Mouse (Mus musculus): ENCODE results near the gene Cd81. TPM values are rescaled to one million over a fixed set of nuclear protein-coding genes. Genes with fewer than 3 reads are reported as not detected.
A peak's percentile ranks its signal among the peaks of the same experiment; 100 is the strongest.

The Cd81 gene
- 638 and 653 TPM in 2 replicates for polyA plus RNA-seq (2012; rRNA removed)

- peaks cover 15% of the 10 kb centered on the region for H3K4me1 ChIP-seq (ENCODE audit: control insufficient read depth, insufficient read depth, low read length)
These were observed at the start of gene Cd81 for GRCm38 (mm10) chr7:143052626-143053007. Gene Cd81, plus strand, starts transcription at chr7:143052739.

GRCm38 (mm10) chr7:143004727-143005343, 47.7 kb upstream of the Cd81 start, which contains the start of gene Tspan32:
Gene Tspan32, plus strand, starts transcription at chr7:143005046.
- no peak within 1 kb of the TSS for H3K4me3 ChIP-seq (ENCODE audit: insufficient read depth, low read length)
- no peak within 1 kb of the TSS for H3K27ac ChIP-seq (ENCODE audit: insufficient read depth, low read length)
- no peaks in the 10 kb centered on the region for H3K4me1 ChIP-seq (ENCODE audit: control insufficient read depth, insufficient read depth, low read length)
- TF ChIP-seq POLR2A (IDR thresholded peaks at IDR 0.05; ENCODE audit: extremely low read depth, insufficient read depth, low read length) = no peak
- TF ChIP-seq CTCF (IDR thresholded peaks at IDR 0.05; ENCODE audit: extremely low read depth, insufficient read depth, low read length) = no peak

More at GRCm38 (mm10) chr7:143052626-143053007, at the start of gene Cd81:
- Histone ChIP-seq H3K27ac (ENCODE audit: insufficient read depth, low read length) (peak within 1 kb of the TSS; percentile 92), H3K4me3 (ENCODE audit: insufficient read depth, low read length) (peak within 1 kb of the TSS; percentile 97)
- peak; percentile 98 for TF ChIP-seq POLR2A (IDR thresholded peaks at IDR 0.05; ENCODE audit: extremely low read depth, insufficient read depth, low read length)
- no peak for TF ChIP-seq CTCF (IDR thresholded peaks at IDR 0.05; ENCODE audit: extremely low read depth, insufficient read depth, low read length)

- TF ChIP-seq CTCF (IDR thresholded peaks at IDR 0.05; ENCODE audit: extremely low read depth, insufficient read depth, low read length) = no peak
- no peak for TF ChIP-seq POLR2A (IDR thresholded peaks at IDR 0.05; ENCODE audit: extremely low read depth, insufficient read depth, low read length)
- Histone ChIP-seq H3K4me3 (ENCODE audit: insufficient read depth, low read length) (no peak overlapping the region), H3K27ac (ENCODE audit: insufficient read depth, low read length) (no peak overlapping the region), H3K4me1 (ENCODE audit: control insufficient read depth, insufficient read depth, low read length) (no peaks in the 10 kb centered on the region)
These were observed 47.0 kb upstream of the Cd81 start for GRCm38 (mm10) chr7:143005344-143006096.

- H3K4me1 ChIP-seq (ENCODE audit: control insufficient read depth, insufficient read depth, low read length) = no peaks in the 10 kb centered on the region
- TF ChIP-seq POLR2A (IDR thresholded peaks at IDR 0.05; ENCODE audit: extremely low read depth, insufficient read depth, low read length) (no peak), CTCF (IDR thresholded peaks at IDR 0.05; ENCODE audit: extremely low read depth, insufficient read depth, low read length) (no peak)
- no peak overlapping the region for H3K27ac ChIP-seq (ENCODE audit: insufficient read depth, low read length)
- H3K4me3 ChIP-seq (ENCODE audit: insufficient read depth, low read length) = no peak overlapping the region
These were observed 46.3 kb upstream of the Cd81 start for GRCm38 (mm10) chr7:143006097-143006755.

GRCm38 (mm10) chr7:143006756-143007598, 45.6 kb upstream of the Cd81 start:
- TF ChIP-seq CTCF (IDR thresholded peaks at IDR 0.05; ENCODE audit: extremely low read depth, insufficient read depth, low read length) = no peak
- no peak for TF ChIP-seq POLR2A (IDR thresholded peaks at IDR 0.05; ENCODE audit: extremely low read depth, insufficient read depth, low read length)
- Histone ChIP-seq H3K27ac (ENCODE audit: insufficient read depth, low read length) (no peak overlapping the region), H3K4me1 (ENCODE audit: control insufficient read depth, insufficient read depth, low read length) (no peaks in the 10 kb centered on the region), H3K4me3 (ENCODE audit: insufficient read depth, low read length) (no peak overlapping the region)

- Histone ChIP-seq H3K4me3 (ENCODE audit: insufficient read depth, low read length) (no peak overlapping the region), H3K27ac (ENCODE audit: insufficient read depth, low read length) (peak overlapping the region; percentile 26; the same call in 1 of the 2 replicates), H3K4me1 (ENCODE audit: control insufficient read depth, insufficient read depth, low read length) (no peaks in the 10 kb centered on the region)
- TF ChIP-seq POLR2A (IDR thresholded peaks at IDR 0.05; ENCODE audit: extremely low read depth, insufficient read depth, low read length) (no peak), CTCF (IDR thresholded peaks at IDR 0.05; ENCODE audit: extremely low read depth, insufficient read depth, low read length) (peak; percentile 72)
These were observed 44.8 kb upstream of the Cd81 start for GRCm38 (mm10) chr7:143007599-143008369.

- H3K4me1 ChIP-seq (ENCODE audit: control insufficient read depth, insufficient read depth, low read length) = no peaks in the 10 kb centered on the region
- no peak overlapping the region for H3K4me3 ChIP-seq (ENCODE audit: insufficient read depth, low read length)
- H3K27ac ChIP-seq (ENCODE audit: insufficient read depth, low read length) = peak overlapping the region; percentile 26; the same call in 1 of the 2 replicates
- TF ChIP-seq CTCF (IDR thresholded peaks at IDR 0.05; ENCODE audit: extremely low read depth, insufficient read depth, low read length) (no peak), POLR2A (IDR thresholded peaks at IDR 0.05; ENCODE audit: extremely low read depth, insufficient read depth, low read length) (no peak)
These were observed 44.1 kb upstream of the Cd81 start for GRCm38 (mm10) chr7:143008370-143008926.

- Histone ChIP-seq H3K4me1 (ENCODE audit: control insufficient read depth, insufficient read depth, low read length) (no peaks in the 10 kb centered on the region), H3K27ac (ENCODE audit: insufficient read depth, low read length) (no peak overlapping the region), H3K4me3 (ENCODE audit: insufficient read depth, low read length) (no peak overlapping the region)
- TF ChIP-seq POLR2A (IDR thresholded peaks at IDR 0.05; ENCODE audit: extremely low read depth, insufficient read depth, low read length) (no peak), CTCF (IDR thresholded peaks at IDR 0.05; ENCODE audit: extremely low read depth, insufficient read depth, low read length) (no peak)
These were observed 43.4 kb upstream of the Cd81 start for GRCm38 (mm10) chr7:143008996-143009665.

Data from cortical plate, adult 2 months (tissue).